Mouse (Mus musculus) stomach, embryonic 16.5 days (tissue): ENCODE data around the gene Ryr3. TPM values are rescaled to one million over a fixed set of nuclear protein-coding genes. Genes with fewer than 3 reads are reported as not detected.

Experiments used
- ATAC-seq: fragments of 200-750 bp; cut with Nextera tagmentation; 2 replicates; pipeline ENCODE4 v1.8.0; 2017; ENCODE audit warnings: moderate number of reproducible peaks, moderate TSS enrichment; ENCODE audit not compliant: insufficient read depth, low FRiP score
- H3K27ac ChIP-seq: fragments of 300-500 bp; sonication (generic); 2 replicates; pipeline ENCODE4 v1.5.1; 2014; ENCODE audit warnings: low read length
- H3K27me3 ChIP-seq: fragments of 300-500 bp; sonication (generic); 2 replicates; pipeline ENCODE4 v1.6.1; 2014; ENCODE audit warnings: low read length, control low read depth, mixed read lengths; ENCODE audit not compliant: control insufficient read depth, insufficient read depth
- H3K36me3 ChIP-seq: fragments of 300-500 bp; sonication (generic); 2 replicates; pipeline ENCODE4 v1.6.1; 2014; ENCODE audit warnings: low read length; ENCODE audit not compliant: control insufficient read depth, insufficient read depth
- H3K4me1 ChIP-seq: fragments of 300-500 bp; sonication (generic); 2 replicates; pipeline ENCODE4 v1.6.1; 2014; ENCODE audit warnings: low read length, control low read depth, mixed read lengths; ENCODE audit not compliant: control insufficient read depth, insufficient read depth
- H3K4me2 ChIP-seq: fragments of 300-500 bp; sonication (generic); 2 replicates; pipeline ENCODE4 v1.6.1; 2014; ENCODE audit warnings: low read depth, low read length, mixed read lengths
- H3K4me3 ChIP-seq: fragments of 300-500 bp; sonication (generic); replicated peaks from 2 replicates; pipeline ENCODE4 v1.5.1; 2014; ENCODE audit warnings: mild to moderate bottlenecking, low read length
- H3K9ac ChIP-seq: fragments of 300-500 bp; sonication (generic); 2 replicates; pipeline ENCODE4 v1.6.1; 2014; ENCODE audit warnings: low read length
- H3K9me3 ChIP-seq: fragments of 300-500 bp; sonication (generic); replicated peaks from 2 replicates; pipeline ENCODE4 v1.6.1; 2016; ENCODE audit warnings: low read length, control low read depth; ENCODE audit not compliant: control insufficient read depth
- WGBS: fragments of 180-500 bp; shearing (Covaris S2); extraction: QIAGEN DNeasy Blood & Tissue Kit; methylation state at CpG from one replicate; pipeline ENCODE4 v1.1.7; 2014; 5-methylcytosine and 5-hydroxymethylcytosine counted together
- polyA plus RNA-seq: library from polyadenylated mRNA; unstranded; fragments of >200 nt; fragmentation: Nextera tagmentation; extraction: Ambion mirVana; gene quantifications from 2 replicates; pipeline ENCODE4 v1.2.1, GENCODE M21; 2015

Ryr3 gene
- polyA plus RNA-seq, 1 experiment from 2014 or later: 5.8 TPM

DNA sequence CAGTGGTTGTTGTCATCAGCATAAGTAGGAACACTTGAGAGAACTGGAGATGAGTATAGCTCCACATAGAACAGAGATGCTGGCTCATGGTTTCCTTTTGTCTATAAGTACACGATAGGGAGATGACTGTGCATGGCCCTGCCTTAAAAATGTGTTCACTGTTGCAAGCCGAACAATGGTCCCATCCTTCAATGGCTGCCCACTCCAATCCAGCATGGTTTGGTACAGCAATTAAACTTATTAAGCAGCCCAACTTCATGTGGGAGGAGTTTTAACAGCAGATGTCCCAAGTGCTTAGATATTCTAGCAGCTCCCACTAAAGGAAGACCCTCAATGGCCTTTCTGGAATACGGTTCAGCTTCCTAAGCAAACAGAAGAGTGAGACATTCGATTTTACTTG lies 456.2 kb downstream of the Ryr3 start:
- Histone ChIP-seq H3K27me3 (no peaks in the 10 kb centered on the region), H3K4me3 (no peak overlapping the region), H3K36me3 (no peaks in the 10 kb centered on the region), H3K27ac (no peak overlapping the region), H3K4me2 (no peak overlapping the region), H3K9me3 (no peaks in the 10 kb centered on the region), H3K4me1 (no peaks in the 10 kb centered on the region), H3K9ac (no peak overlapping the region)
- WGBS: 60% methylated on average over 4 of the region's 4 CpGs
- ATAC-seq: no peak

DNA sequence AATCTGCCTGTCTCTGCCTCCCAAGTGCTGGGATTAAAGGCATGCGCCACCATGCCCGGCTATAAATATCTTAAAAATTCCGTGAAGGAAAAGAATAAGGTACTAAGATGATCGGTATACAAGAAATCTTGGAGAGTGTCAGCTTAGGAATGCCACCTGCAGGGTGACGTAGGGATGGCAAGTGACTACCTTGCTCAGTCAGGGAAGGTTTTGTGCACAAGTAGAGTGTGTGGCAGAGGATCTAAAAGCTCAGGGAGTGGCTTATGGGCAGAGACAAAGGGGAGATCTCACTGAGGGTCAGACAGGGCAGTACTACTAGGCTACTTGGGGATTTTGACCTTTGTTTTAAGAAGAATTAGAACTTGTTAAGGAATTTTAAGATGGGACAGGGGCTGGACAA lies 457.2 kb downstream of the Ryr3 start:
- no peak overlapping the region for H3K9ac ChIP-seq
- H3K36me3 ChIP-seq: no peaks in the 10 kb centered on the region
- H3K27ac ChIP-seq: no peak overlapping the region
- H3K9me3 ChIP-seq: no peaks in the 10 kb centered on the region
- ATAC-seq: no peak
- no peak overlapping the region for H3K4me2 ChIP-seq
- H3K4me3 ChIP-seq: no peak overlapping the region
- H3K4me1 ChIP-seq: no peaks in the 10 kb centered on the region
- H3K27me3 ChIP-seq: no peaks in the 10 kb centered on the region
- WGBS: 74% methylated on average over 5 of the region's 5 CpGs

DNA sequence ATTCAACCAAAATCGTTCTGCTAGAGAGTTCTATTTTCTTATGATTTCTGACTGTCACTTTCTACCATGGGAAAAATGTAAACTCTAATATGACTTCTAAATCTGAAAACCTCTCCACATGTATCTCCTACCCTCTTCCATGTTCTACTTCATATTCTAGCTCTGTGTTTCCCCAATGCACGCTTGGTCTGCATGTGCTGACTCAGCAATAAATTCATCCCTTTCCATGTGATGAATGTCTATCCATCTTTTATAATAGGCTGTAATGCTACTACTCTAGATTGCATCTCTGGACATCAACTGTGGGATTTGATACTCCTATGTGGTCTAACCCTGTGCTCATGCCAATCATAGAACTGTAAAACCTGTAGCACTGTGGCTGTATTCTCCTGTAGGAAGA lies 458.2 kb downstream of the Ryr3 start:
- no peaks in the 10 kb centered on the region for H3K9me3 ChIP-seq
- H3K9ac ChIP-seq: no peak overlapping the region
- no peak overlapping the region for H3K27ac ChIP-seq
- 95% methylated on average over 2 of the region's 2 CpGs for WGBS
- ATAC-seq: no peak
- no peak overlapping the region for H3K4me3 ChIP-seq
- no peak overlapping the region for H3K4me2 ChIP-seq
- no peaks in the 10 kb centered on the region for H3K36me3 ChIP-seq
- no peaks in the 10 kb centered on the region for H3K27me3 ChIP-seq
- H3K4me1 ChIP-seq: no peaks in the 10 kb centered on the region

DNA sequence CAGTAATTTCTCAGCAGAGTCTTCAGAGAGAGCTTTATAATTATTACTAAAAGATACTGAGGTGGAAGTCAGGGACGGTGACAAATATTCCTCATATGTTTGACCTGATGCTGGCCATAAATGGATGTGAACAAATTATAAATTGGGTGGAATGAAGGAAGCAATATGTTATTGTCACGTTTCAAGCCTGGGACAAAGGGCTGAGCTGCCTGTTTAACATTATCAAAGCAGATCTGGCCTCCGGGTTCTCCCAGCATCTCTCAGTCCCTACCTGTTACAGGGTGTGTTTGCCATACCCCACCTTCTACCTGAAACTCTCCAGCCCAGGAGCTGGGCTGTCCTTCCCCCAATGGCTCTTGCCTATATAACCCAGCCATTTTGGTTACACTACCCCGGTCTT lies 463.6 kb downstream of the Ryr3 start:
- Histone ChIP-seq H3K4me1 (no peaks in the 10 kb centered on the region), H3K9me3 (no peaks in the 10 kb centered on the region), H3K4me3 (no peak overlapping the region), H3K4me2 (no peak overlapping the region), H3K36me3 (no peaks in the 10 kb centered on the region), H3K27me3 (no peaks in the 10 kb centered on the region), H3K9ac (no peak overlapping the region), H3K27ac (no peak overlapping the region)
- 58% methylated on average over 4 of the region's 4 CpGs for WGBS
- ATAC-seq: no peak

DNA sequence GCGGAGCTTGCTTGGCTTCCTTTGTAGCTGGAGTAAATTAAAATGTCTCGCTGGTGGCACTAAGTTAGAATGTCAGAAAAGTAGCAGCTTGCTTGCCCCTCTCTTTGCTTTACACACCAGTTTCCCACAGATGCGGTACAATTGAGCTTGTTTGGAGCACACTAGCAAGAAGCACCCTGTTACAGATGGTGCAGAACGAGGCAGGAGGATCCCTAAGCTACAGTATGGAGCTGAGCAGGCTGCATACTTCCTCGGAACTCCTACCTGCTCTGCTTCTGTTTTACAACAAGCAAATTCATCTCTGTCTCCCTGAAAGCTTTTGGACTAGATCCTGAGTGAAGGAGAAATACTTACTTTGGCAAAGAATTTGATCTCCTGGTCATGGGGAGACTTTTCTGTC lies 465.5 kb downstream of the Ryr3 start:
- Histone ChIP-seq H3K4me3 (no peak overlapping the region), H3K9me3 (no peaks in the 10 kb centered on the region), H3K27ac (no peak overlapping the region), H3K4me2 (no peak overlapping the region), H3K27me3 (no peaks in the 10 kb centered on the region), H3K9ac (no peak overlapping the region), H3K4me1 (no peaks in the 10 kb centered on the region), H3K36me3 (no peaks in the 10 kb centered on the region)
- WGBS: 68% methylated on average over 5 of the region's 5 CpGs
- ATAC-seq: no peak

DNA sequence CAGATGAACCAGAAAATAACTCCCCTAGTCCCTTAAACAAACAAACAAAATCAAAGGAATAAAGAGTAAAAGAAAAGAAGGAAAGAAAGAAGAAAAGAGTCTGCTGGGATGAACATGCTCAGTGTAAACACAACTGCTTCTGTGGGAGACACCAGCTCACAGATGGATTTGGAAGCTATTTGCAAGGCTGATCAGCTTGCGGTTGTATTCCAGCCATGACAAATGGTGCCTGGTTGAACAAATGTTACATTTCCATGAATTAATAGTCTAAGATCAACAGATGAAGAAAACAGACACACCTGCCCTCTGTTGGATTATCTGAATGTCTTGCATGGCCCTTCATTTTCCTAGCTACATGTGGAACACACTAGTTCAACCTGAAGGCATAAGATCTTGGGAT lies 468.4 kb downstream of the Ryr3 start:
- Histone ChIP-seq H3K4me2 (no peak overlapping the region), H3K9me3 (no peaks in the 10 kb centered on the region), H3K4me3 (no peak overlapping the region), H3K9ac (no peak overlapping the region), H3K4me1 (no peaks in the 10 kb centered on the region), H3K36me3 (no peaks in the 10 kb centered on the region), H3K27ac (no peak overlapping the region), H3K27me3 (no peaks in the 10 kb centered on the region)
- ATAC-seq: no peak
- WGBS: 70% methylated on average over 1 of the region's 1 CpGs

DNA sequence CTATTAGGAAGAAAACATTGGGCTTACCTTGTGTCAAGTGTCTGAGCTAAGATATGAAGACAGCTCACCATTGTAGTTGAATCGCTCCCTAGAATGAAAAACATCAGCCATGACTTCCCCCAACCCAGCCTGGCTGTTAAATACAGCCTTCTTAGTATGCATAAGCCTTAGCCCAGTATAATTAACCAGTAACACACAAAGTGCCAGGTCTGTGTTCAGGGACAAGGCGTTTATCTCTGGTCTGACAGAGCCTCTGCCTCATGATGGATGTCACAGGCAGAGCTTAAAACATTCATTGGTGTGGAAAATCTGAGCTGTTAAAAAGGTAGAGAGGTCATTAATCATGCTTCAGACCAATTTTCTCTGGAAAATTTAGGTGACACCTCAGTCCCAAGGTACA lies 484.0 kb downstream of the Ryr3 start:
- no peak for ATAC-seq
- H3K4me1 ChIP-seq: no peaks in the 10 kb centered on the region
- no peaks in the 10 kb centered on the region for H3K27me3 ChIP-seq
- no peak overlapping the region for H3K9ac ChIP-seq
- H3K36me3 ChIP-seq: no peaks in the 10 kb centered on the region
- no peak overlapping the region for H3K4me3 ChIP-seq
- 46% methylated on average over 2 of the region's 2 CpGs for WGBS
- H3K4me2 ChIP-seq: no peak overlapping the region
- H3K27ac ChIP-seq: no peak overlapping the region
- no peaks in the 10 kb centered on the region for H3K9me3 ChIP-seq

DNA sequence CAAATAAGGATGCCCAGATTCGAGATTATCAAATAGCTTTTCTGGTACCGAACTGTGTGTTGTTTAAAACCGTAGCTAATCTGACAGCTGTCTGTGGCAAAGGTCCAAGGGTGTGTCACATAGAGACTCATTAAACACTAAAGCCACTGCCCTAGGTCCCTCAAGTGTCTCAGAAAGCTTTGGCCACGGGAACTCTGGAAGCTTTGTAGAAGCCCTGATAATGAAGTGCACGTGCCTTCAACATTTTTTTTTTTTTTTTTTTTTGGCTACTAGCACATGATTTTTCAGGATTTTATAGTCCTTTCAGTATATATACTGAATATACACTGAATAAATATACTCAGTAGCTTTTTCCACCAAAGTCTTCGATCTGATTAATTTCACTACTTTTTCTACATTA lies 489.1 kb downstream of the Ryr3 start:
- H3K4me3 ChIP-seq: no peak overlapping the region
- H3K4me2 ChIP-seq: no peak overlapping the region
- no peak overlapping the region for H3K27ac ChIP-seq
- no peaks in the 10 kb centered on the region for H3K9me3 ChIP-seq
- no peaks in the 10 kb centered on the region for H3K36me3 ChIP-seq
- no peaks in the 10 kb centered on the region for H3K4me1 ChIP-seq
- H3K27me3 ChIP-seq: no peaks in the 10 kb centered on the region
- H3K9ac ChIP-seq: no peak overlapping the region
- ATAC-seq: no peak
- WGBS: 52% methylated on average over 6 of the region's 6 CpGs

DNA sequence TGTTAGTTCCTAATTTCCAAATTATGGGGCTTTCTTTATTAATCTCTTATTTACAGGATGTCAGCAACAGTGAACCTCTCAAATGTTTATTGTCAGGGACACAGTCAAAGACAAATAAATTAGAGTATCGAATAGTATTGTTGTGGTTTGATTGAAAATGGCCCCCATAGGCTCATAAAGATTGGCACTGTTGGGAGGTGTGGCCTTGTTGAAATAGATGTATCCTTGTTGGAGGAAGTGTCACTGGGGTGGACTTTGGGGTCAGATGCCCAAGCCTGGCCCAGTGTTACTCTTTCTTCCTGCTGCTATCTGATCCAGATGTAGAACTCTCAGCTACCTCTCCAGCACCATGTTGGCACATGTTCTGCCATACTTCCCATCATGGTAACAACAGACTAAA lies 495.7 kb downstream of the Ryr3 start:
- no peak overlapping the region for H3K9ac ChIP-seq
- H3K27me3 ChIP-seq: no peaks in the 10 kb centered on the region
- WGBS: 68% methylated on average over 1 of the region's 1 CpGs
- no peaks in the 10 kb centered on the region for H3K9me3 ChIP-seq
- no peak overlapping the region for H3K4me2 ChIP-seq
- H3K27ac ChIP-seq: no peak overlapping the region
- no peak for ATAC-seq
- no peak overlapping the region for H3K4me3 ChIP-seq
- no peaks in the 10 kb centered on the region for H3K36me3 ChIP-seq
- H3K4me1 ChIP-seq: no peaks in the 10 kb centered on the region

DNA sequence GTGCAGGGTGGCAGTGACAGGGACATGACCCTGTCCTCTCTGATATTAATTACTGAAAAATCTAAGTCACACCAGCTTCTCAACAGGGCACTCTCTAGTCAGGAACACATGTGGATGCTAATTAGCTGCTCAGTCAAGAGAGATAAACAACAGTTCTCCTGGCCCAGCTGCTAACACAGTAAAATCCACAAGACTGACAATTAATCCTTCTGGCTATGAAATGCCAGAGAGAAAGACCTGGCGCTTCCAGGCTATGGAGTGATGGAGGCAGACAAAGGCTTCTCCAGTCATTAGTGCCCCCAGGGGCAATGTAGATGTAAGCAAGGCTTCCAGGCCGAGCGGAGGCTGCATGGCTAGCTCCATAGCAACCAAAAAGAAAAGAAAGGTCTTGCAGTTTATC lies 496.2 kb downstream of the Ryr3 start:
- no peaks in the 10 kb centered on the region for H3K36me3 ChIP-seq
- no peak overlapping the region for H3K27ac ChIP-seq
- no peaks in the 10 kb centered on the region for H3K27me3 ChIP-seq
- no peak for ATAC-seq
- H3K9me3 ChIP-seq: no peaks in the 10 kb centered on the region
- no peaks in the 10 kb centered on the region for H3K4me1 ChIP-seq
- no peak overlapping the region for H3K9ac ChIP-seq
- 40% methylated on average over 3 of the region's 3 CpGs for WGBS
- no peak overlapping the region for H3K4me3 ChIP-seq
- no peak overlapping the region for H3K4me2 ChIP-seq
